Mouse (Mus musculus) forebrain, embryonic 14.5 days (tissue): Measurements from ENCODE around the gene Adam12. TPM values are rescaled to one million over a fixed set of nuclear protein-coding genes. Genes with fewer than 3 reads are reported as not detected.

Source experiments
- ATAC-seq: fragments of 200-750 bp; cut with Nextera tagmentation; 2 replicates; pipeline ENCODE4 v1.8.0; 2017; ENCODE audit warnings: mild to moderate bottlenecking, moderate library complexity
- DNase-seq: peaks from one replicate; pipeline ENCODE4 v3.0.0-alpha.2; 2015; ENCODE audit warnings: low spot score
- H3K27ac ChIP-seq: fragments of 300-500 bp; sonication (generic); 2 replicates; pipeline ENCODE4 v1.5.1; 2014; ENCODE audit warnings: low read depth, mild to moderate bottlenecking, control low read depth, low read length, moderate library complexity
- H3K27me3 ChIP-seq: fragments of 300-500 bp; sonication (generic); replicated peaks from 2 replicates; pipeline ENCODE4 v1.6.1; 2014; ENCODE audit warnings: low read length, control low read depth, mixed read lengths; ENCODE audit not compliant: control insufficient read depth, insufficient read depth
- H3K36me3 ChIP-seq: fragments of 300-500 bp; sonication (generic); 2 replicates; pipeline ENCODE4 v1.6.1; 2014; ENCODE audit warnings: low read length, control low read depth; ENCODE audit not compliant: control insufficient read depth, insufficient read depth
- H3K4me1 ChIP-seq: fragments of 300-500 bp; sonication (generic); 2 replicates; pipeline ENCODE4 v1.6.1; 2014; ENCODE audit warnings: antibody characterized with exemption, low read length, control low read depth; ENCODE audit not compliant: control insufficient read depth, insufficient read depth
- H3K4me2 ChIP-seq: fragments of 300-500 bp; sonication (generic); 2 replicates; pipeline ENCODE4 v1.6.1; 2014; ENCODE audit warnings: mild to moderate bottlenecking, control low read depth, low read length
- H3K4me3 ChIP-seq: fragments of 300-500 bp; sonication (generic); 2 replicates; pipeline ENCODE4 v1.5.1; 2014; ENCODE audit warnings: low read depth, low read length, control low read depth
- H3K9ac ChIP-seq: fragments of 300-500 bp; sonication (generic); 2 replicates; pipeline ENCODE4 v1.6.1; 2014; ENCODE audit warnings: mild to moderate bottlenecking, low read length, control low read depth, moderate library complexity
- H3K9me3 ChIP-seq: fragments of 300-500 bp; sonication (generic); replicated peaks from 2 replicates; pipeline ENCODE4 v1.6.1; 2016; ENCODE audit warnings: low read length, control low read depth, mixed read lengths; ENCODE audit not compliant: control insufficient read depth
- WGBS: fragments of 180-500 bp; shearing (Covaris S2); extraction: QIAGEN DNeasy Blood & Tissue Kit; methylation state at CpG from one replicate; pipeline ENCODE4 v1.1.7; 2014; 5-methylcytosine and 5-hydroxymethylcytosine counted together
- polyA plus RNA-seq: library from polyadenylated mRNA; unstranded; fragments of >200 nt; fragmentation: Nextera tagmentation; extraction: Ambion mirVana; gene quantifications from 2 replicates; pipeline ENCODE4 v1.2.1, GENCODE M21; 2014

The Adam12 gene
- polyA plus RNA-seq, 1 experiment from 2014 or later: 1.9 TPM

- Histone ChIP-seq H3K27me3 (no peaks in the 10 kb centered on the region), H3K9ac (no peak overlapping the region), H3K4me1 (no peaks in the 10 kb centered on the region), H3K27ac (no peak overlapping the region), H3K36me3 (no peaks in the 10 kb centered on the region), H3K4me2 (no peak overlapping the region), H3K9me3 (no peaks in the 10 kb centered on the region), H3K4me3 (no peak overlapping the region)
- 72% methylated on average over 2 of the region's 2 CpGs for WGBS
- no peak for ATAC-seq
- DNase-seq: no peak
Observed at GRCm38 (mm10) chr7:133946757-133947345, 285.1 kb downstream of the Adam12 start.

GRCm38 (mm10) chr7:133946113-133946512, 285.8 kb downstream of the Adam12 start:
- Histone ChIP-seq H3K4me1 (no peaks in the 10 kb centered on the region), H3K36me3 (no peaks in the 10 kb centered on the region), H3K4me2 (no peak overlapping the region), H3K27ac (no peak overlapping the region), H3K27me3 (no peaks in the 10 kb centered on the region), H3K9me3 (no peaks in the 10 kb centered on the region), H3K9ac (no peak overlapping the region), H3K4me3 (no peak overlapping the region)
- ATAC-seq: no peak
- no peak for DNase-seq
- WGBS: 79% methylated on average over 4 of the region's 4 CpGs

DNA sequence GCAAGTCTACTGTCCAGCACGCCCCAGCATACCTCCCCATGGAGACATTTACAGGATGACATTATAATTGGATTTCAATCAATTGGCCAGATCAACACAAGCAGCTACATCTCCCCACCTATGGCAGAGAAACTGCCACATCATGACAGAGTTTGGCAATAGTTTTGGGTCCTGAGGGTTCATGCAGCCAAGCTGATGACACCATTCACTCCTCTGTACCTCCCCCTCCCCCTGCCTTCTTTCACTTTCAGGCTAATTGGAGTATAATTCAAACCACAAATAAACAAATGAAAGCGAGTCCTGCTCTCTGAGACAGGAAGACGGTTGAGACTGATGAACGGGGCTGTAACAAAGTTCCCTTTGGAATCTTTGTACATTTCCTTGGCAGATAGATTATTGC, 291.5 kb downstream of the Adam12 start:
- ATAC-seq: no peak
- Histone ChIP-seq H3K9ac (no peak overlapping the region), H3K9me3 (no peaks in the 10 kb centered on the region), H3K27me3 (no peaks in the 10 kb centered on the region), H3K4me2 (no peak overlapping the region), H3K4me1 (peaks cover 6% of the 10 kb centered on the region), H3K4me3 (no peak overlapping the region), H3K36me3 (no peaks in the 10 kb centered on the region), H3K27ac (no peak overlapping the region)
- 75% methylated on average over 4 of the region's 4 CpGs for WGBS
- DNase-seq: no peak

DNA sequence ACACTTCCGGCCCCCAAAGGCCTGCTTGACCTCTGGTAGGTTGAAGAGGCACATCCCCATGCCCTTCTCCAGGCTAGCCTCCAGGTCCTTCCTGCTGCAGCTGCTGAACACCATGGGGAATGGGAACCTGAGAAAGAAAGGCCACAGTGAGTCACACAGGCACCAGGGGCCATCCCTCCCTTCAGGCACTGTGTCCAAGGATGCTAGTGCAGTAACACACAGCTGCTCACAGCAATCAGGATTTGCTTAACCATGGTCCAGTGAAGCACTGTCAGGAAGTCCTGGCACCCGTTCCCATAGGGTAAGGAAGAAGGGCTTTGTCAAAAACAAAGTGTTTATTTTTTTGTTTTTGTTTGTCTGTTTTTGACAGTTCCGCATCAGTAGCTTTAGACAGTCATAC, 294.5 kb downstream of the Adam12 start:
- 80% methylated on average over 3 of the region's 3 CpGs for WGBS

DNA sequence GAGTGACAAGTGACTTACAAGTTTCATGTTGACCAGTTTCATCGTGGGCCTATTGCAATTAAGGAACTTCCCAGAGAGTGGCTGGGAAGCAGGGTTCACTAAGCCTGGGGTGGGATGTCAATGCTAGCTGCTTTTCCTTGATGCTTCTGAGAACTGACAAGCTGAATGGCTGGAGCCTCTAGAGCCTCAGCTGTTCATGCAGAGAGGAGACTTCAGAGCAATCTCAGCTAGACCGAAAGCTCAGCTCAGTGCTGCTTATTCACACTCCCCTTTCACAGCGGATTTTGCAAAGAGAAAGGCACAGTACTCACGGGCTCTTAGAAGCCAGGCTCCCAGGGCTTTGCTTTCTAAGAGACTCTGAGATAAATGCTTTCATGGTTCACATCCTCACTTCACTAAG, 295.6 kb downstream of the Adam12 start:
- no peak overlapping the region for H3K27ac ChIP-seq
- H3K4me3 ChIP-seq: no peak overlapping the region
- under 1% methylated on average over 4 of the region's 4 CpGs for WGBS
- no peaks in the 10 kb centered on the region for H3K9me3 ChIP-seq
- ATAC-seq (no peak), DNase-seq (peak; percentile 31)
- H3K36me3 ChIP-seq: no peaks in the 10 kb centered on the region
- peaks cover 6% of the 10 kb centered on the region for H3K4me1 ChIP-seq
- no peak overlapping the region for H3K4me2 ChIP-seq
- no peak overlapping the region for H3K9ac ChIP-seq
- no peaks in the 10 kb centered on the region for H3K27me3 ChIP-seq

More for the DNA sequence above, 294.5 kb downstream of the Adam12 start:
- Histone ChIP-seq H3K4me1 (peaks cover 6% of the 10 kb centered on the region), H3K9me3 (no peaks in the 10 kb centered on the region), H3K27ac (no peak overlapping the region), H3K36me3 (no peaks in the 10 kb centered on the region), H3K27me3 (no peaks in the 10 kb centered on the region), H3K4me2 (no peak overlapping the region), H3K4me3 (no peak overlapping the region), H3K9ac (no peak overlapping the region)
- DNase-seq: no peak
- ATAC-seq: no peak

DNA sequence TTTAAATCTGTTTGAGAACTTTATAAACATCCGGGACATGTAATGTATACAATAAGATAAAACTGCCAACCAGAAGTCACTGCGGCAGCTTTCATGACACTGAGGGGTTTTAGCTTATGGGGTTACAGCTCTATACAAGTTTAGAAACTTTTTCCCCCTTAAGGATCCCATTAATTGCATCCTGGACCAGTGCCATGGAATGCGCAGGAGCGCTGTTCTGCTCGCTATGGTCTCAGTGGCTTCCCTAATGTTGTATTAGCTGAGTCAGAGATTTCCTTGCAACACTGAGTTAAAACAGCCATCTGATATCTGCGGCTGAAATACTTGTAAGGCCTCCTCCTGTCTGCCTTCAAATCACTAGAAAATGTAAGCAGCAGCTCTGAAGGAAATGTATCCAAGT, 298.6 kb downstream of the Adam12 start:
- ATAC-seq (no peak), DNase-seq (peak; percentile 59)
- no peak overlapping the region for H3K4me2 ChIP-seq
- peaks cover 6% of the 10 kb centered on the region for H3K4me1 ChIP-seq
- no peaks in the 10 kb centered on the region for H3K36me3 ChIP-seq
- H3K9ac ChIP-seq: no peak overlapping the region
- no peak overlapping the region for H3K4me3 ChIP-seq
- no peaks in the 10 kb centered on the region for H3K27me3 ChIP-seq
- no peaks in the 10 kb centered on the region for H3K9me3 ChIP-seq
- WGBS: 26% methylated on average over 6 of the region's 6 CpGs
- H3K27ac ChIP-seq: no peak overlapping the region

- Histone ChIP-seq H3K27ac (no peak overlapping the region), H3K4me1 (peaks cover 6% of the 10 kb centered on the region), H3K9ac (no peak overlapping the region), H3K4me2 (no peak overlapping the region), H3K27me3 (no peaks in the 10 kb centered on the region), H3K9me3 (no peaks in the 10 kb centered on the region), H3K36me3 (no peaks in the 10 kb centered on the region), H3K4me3 (no peak overlapping the region)
- ATAC-seq (no peak), DNase-seq (no peak)
- WGBS: 88% methylated on average over 11 of the region's 11 CpGs
Observed at GRCm38 (mm10) chr7:133931481-133931880, 300.5 kb downstream of the Adam12 start.

GRCm38 (mm10) chr7:133928981-133929380, 303.0 kb downstream of the Adam12 start:
- ATAC-seq: no peak
- WGBS: 91% methylated on average over 3 of the region's 3 CpGs

DNA sequence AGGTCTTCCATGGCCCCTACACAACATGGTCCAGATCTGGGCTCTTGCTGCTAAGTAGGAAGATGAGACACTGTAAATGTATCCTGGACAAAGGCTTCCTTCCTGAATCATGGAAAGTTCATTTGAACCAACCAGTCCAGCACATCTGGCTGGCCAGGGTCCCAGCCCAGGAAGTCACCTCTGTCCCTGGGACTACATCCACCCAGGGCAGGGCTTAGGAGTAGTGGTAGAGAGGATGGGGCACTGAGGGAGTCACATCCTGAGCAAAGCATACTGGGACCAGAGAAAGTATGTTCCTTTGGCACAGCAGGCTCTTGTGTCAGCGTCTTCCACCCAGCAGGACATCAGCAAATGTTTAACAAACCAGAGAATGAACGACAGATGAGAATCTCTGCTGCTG, 306.2 kb downstream of the Adam12 start:
- Histone ChIP-seq H3K9me3 (no peaks in the 10 kb centered on the region), H3K27ac (no peak overlapping the region), H3K27me3 (no peaks in the 10 kb centered on the region), H3K4me1 (no peaks in the 10 kb centered on the region), H3K36me3 (no peaks in the 10 kb centered on the region), H3K9ac (no peak overlapping the region), H3K4me3 (no peak overlapping the region), H3K4me2 (no peak overlapping the region)
- no peak for ATAC-seq
- 70% methylated on average over 2 of the region's 2 CpGs for WGBS
- no peak for DNase-seq

More at GRCm38 (mm10) chr7:133928981-133929380, 303.0 kb downstream of the Adam12 start:
- Histone ChIP-seq H3K4me2 (no peak overlapping the region), H3K9ac (no peak overlapping the region), H3K36me3 (no peaks in the 10 kb centered on the region), H3K4me3 (no peak overlapping the region), H3K4me1 (no peaks in the 10 kb centered on the region), H3K27ac (no peak overlapping the region), H3K9me3 (no peaks in the 10 kb centered on the region), H3K27me3 (no peaks in the 10 kb centered on the region)
- DNase-seq: no peak
